Mouse (Mus musculus): ENCODE results near the gene Tdrd1. TPM values are rescaled to one million over a fixed set of nuclear protein-coding genes. Genes with fewer than 3 reads are reported as not detected.

Tdrd1 gene
- polyA plus RNA-seq, 2 experiments = 3.3 to 3.9 TPM

GRCm38 (mm10) chr19:56842974-56843373 lies 17.0 kb downstream of the Tdrd1 start:
- H3K9ac ChIP-seq (ENCODE audit: low read depth, low read length, severe bottlenecking) = no peak overlapping the region
- no peak overlapping the region for H3K27ac ChIP-seq (replicated peaks; ENCODE audit: low read depth, low read length)
- H3K4me1 ChIP-seq (ENCODE audit: control insufficient read depth, insufficient read depth, low read length) = peaks cover 5% of the 10 kb centered on the region; the same call in 1 of the 2 replicates
- no peak for DNase-seq (ENCODE audit: low spot score)
- H3K27me3 ChIP-seq (ENCODE audit: control insufficient read depth, insufficient read depth, low read length) = no peaks in the 10 kb centered on the region
- 81% methylated on average over 12 of the region's 12 CpGs for WGBS
- TF ChIP-seq POLR2A (IDR thresholded peaks at IDR 0.05; ENCODE audit: borderline replicate concordance, extremely low read depth, insufficient read depth, insufficient read length) = no peak
- ATAC-seq (ENCODE audit: low FRiP score, low read depth) = no peak
- no peak overlapping the region for H3K4me3 ChIP-seq (replicated peaks; ENCODE audit: low read length)
- H3K9me3 ChIP-seq (ENCODE audit: control insufficient read depth, low read length) = peaks cover 3% of the 10 kb centered on the region; the same call in 1 of the 2 replicates
- H3K36me3 ChIP-seq (ENCODE audit: control insufficient read depth, insufficient read depth, low read length) = no peaks in the 10 kb centered on the region
- H3K4me2 ChIP-seq (replicated peaks; ENCODE audit: low read depth, low read length, severe bottlenecking) = no peak overlapping the region

GRCm38 (mm10) chr19:56852590-56852989 lies 26.6 kb downstream of the Tdrd1 start:
- no peak for DNase-seq (ENCODE audit: low spot score)
- no peak for TF ChIP-seq POLR2A (IDR thresholded peaks at IDR 0.05; ENCODE audit: borderline replicate concordance, extremely low read depth, insufficient read depth, insufficient read length)
- Histone ChIP-seq H3K4me1 (ENCODE audit: control insufficient read depth, insufficient read depth, low read length) (no peaks in the 10 kb centered on the region), H3K4me3 (replicated peaks; ENCODE audit: low read length) (no peak overlapping the region), H3K9ac (ENCODE audit: low read depth, low read length, severe bottlenecking) (no peak overlapping the region), H3K9me3 (ENCODE audit: control insufficient read depth, low read length) (no peaks in the 10 kb centered on the region), H3K4me2 (replicated peaks; ENCODE audit: low read depth, low read length, severe bottlenecking) (no peak overlapping the region), H3K36me3 (ENCODE audit: control insufficient read depth, insufficient read depth, low read length) (no peaks in the 10 kb centered on the region), H3K27me3 (ENCODE audit: control insufficient read depth, insufficient read depth, low read length) (no peaks in the 10 kb centered on the region), H3K27ac (replicated peaks; ENCODE audit: low read depth, low read length) (no peak overlapping the region)
- no peak for ATAC-seq (ENCODE audit: low FRiP score, low read depth)

- TF ChIP-seq POLR2A (IDR thresholded peaks at IDR 0.05; ENCODE audit: borderline replicate concordance, extremely low read depth, insufficient read depth, insufficient read length) = no peak
- no peak for ATAC-seq (ENCODE audit: low FRiP score, low read depth)
- no peaks in the 10 kb centered on the region for H3K36me3 ChIP-seq (ENCODE audit: control insufficient read depth, insufficient read depth, low read length)
- H3K4me1 ChIP-seq (ENCODE audit: control insufficient read depth, insufficient read depth, low read length) = peaks cover 4% of the 10 kb centered on the region
- 37% methylated on average over 5 of the region's 5 CpGs for WGBS
- no peak for DNase-seq (ENCODE audit: low spot score)
- no peak overlapping the region for H3K9ac ChIP-seq (ENCODE audit: low read depth, low read length, severe bottlenecking)
- no peaks in the 10 kb centered on the region for H3K9me3 ChIP-seq (ENCODE audit: control insufficient read depth, low read length)
- H3K27ac ChIP-seq (replicated peaks; ENCODE audit: low read depth, low read length) = no peak overlapping the region
- H3K4me3 ChIP-seq (replicated peaks; ENCODE audit: low read length) = no peak overlapping the region
- H3K4me2 ChIP-seq (replicated peaks; ENCODE audit: low read depth, low read length, severe bottlenecking) = no peak overlapping the region
- H3K27me3 ChIP-seq (ENCODE audit: control insufficient read depth, insufficient read depth, low read length) = no peaks in the 10 kb centered on the region
Measured at GRCm38 (mm10) chr19:56856455-56856854, 30.4 kb downstream of the Tdrd1 start.

GRCm38 (mm10) chr19:56867701-56868100 lies 41.7 kb downstream of the Tdrd1 start:
- no peaks in the 10 kb centered on the region for H3K9me3 ChIP-seq (ENCODE audit: control insufficient read depth, low read length)
- no peak overlapping the region for H3K4me2 ChIP-seq (replicated peaks; ENCODE audit: low read depth, low read length, severe bottlenecking)
- peaks cover 4% of the 10 kb centered on the region; the same call in 1 of the 2 replicates for H3K27me3 ChIP-seq (ENCODE audit: control insufficient read depth, insufficient read depth, low read length)
- no peaks in the 10 kb centered on the region for H3K4me1 ChIP-seq (ENCODE audit: control insufficient read depth, insufficient read depth, low read length)
- no peak overlapping the region for H3K9ac ChIP-seq (ENCODE audit: low read depth, low read length, severe bottlenecking)
- no peak for TF ChIP-seq POLR2A (IDR thresholded peaks at IDR 0.05; ENCODE audit: borderline replicate concordance, extremely low read depth, insufficient read depth, insufficient read length)
- H3K4me3 ChIP-seq (replicated peaks; ENCODE audit: low read length) = no peak overlapping the region
- 57% methylated on average over 4 of the region's 4 CpGs for WGBS
- DNase-seq (ENCODE audit: low spot score) (no peak), ATAC-seq (ENCODE audit: low FRiP score, low read depth) (no peak)
- no peaks in the 10 kb centered on the region for H3K36me3 ChIP-seq (ENCODE audit: control insufficient read depth, insufficient read depth, low read length)
- no peak overlapping the region for H3K27ac ChIP-seq (replicated peaks; ENCODE audit: low read depth, low read length)

- no peak for TF ChIP-seq POLR2A (IDR thresholded peaks at IDR 0.05; ENCODE audit: borderline replicate concordance, extremely low read depth, insufficient read depth, insufficient read length)
- DNase-seq (ENCODE audit: low spot score) (no peak), ATAC-seq (ENCODE audit: low FRiP score, low read depth) (peak; percentile 64; the same call in 1 of the 2 replicates)
- Histone ChIP-seq H3K27me3 (ENCODE audit: control insufficient read depth, insufficient read depth, low read length) (peaks cover 42% of the 10 kb centered on the region), H3K27ac (replicated peaks; ENCODE audit: low read depth, low read length) (no peak within 1 kb of the TSS), H3K9me3 (ENCODE audit: control insufficient read depth, low read length) (no peaks in the 10 kb centered on the region), H3K36me3 (ENCODE audit: control insufficient read depth, insufficient read depth, low read length) (no peaks in the 10 kb centered on the region), H3K4me2 (replicated peaks; ENCODE audit: low read depth, low read length, severe bottlenecking) (peak within 1 kb of the TSS; percentile 96), H3K4me3 (replicated peaks; ENCODE audit: low read length) (peak within 1 kb of the TSS; percentile 49), H3K9ac (ENCODE audit: low read depth, low read length, severe bottlenecking) (peak within 1 kb of the TSS; percentile 51), H3K4me1 (ENCODE audit: control insufficient read depth, insufficient read depth, low read length) (peaks cover 30% of the 10 kb centered on the region)
- WGBS = 2% methylated on average over 54 of the region's 71 CpGs
Measured at GRCm38 (mm10) chr19:56873816-56874600, 48.0 kb downstream of the Tdrd1 start, which contains the start of gene Vwa2. TSS of gene Vwa2 (plus strand) at chr19:56874249.

Data from limb, embryonic 14.5 days (tissue).